In genomic region chr2:179852862-179853261, GRCm38 (mm10) we compare ENCODE assay signal across 11 mouse cellular contexts.
DNase-seq lines count a peak whose midpoint lies in the region; ATAC-seq and TF ChIP-seq lines count a peak whose summit lies in the region.
"Had no signal": no experiment of that assay in that cellular context is flagged by ENCODE, and none has a peak within 500 bp of the region (broad histone marks: within the 10 kb centered on the region; RNA-seq: fewer than 3 reads in every experiment).

No protein-coding gene starts in this region.

- H3K9me3 ChIP-seq in forebrain, embryonic 10.5 days: no peaks in the 10 kb centered on the region
- H3K9me3 ChIP-seq in forebrain, embryonic 16.5 days (ENCODE audit: control insufficient read depth, low read length): no peaks in the 10 kb centered on the region
- no peaks in the 10 kb centered on the region for H3K9me3 ChIP-seq in midbrain, embryonic 11.5 days (ENCODE audit: control insufficient read depth, low read length)
- no peaks in the 10 kb centered on the region for H3K9me3 ChIP-seq in lung, postnatal 0 days (ENCODE audit: low read length)

- H3K4me1 ChIP-seq in forebrain, embryonic 10.5 days: peaks cover 71% of the 10 kb centered on the region
- H3K4me1 ChIP-seq in forebrain, embryonic 16.5 days (replicated peaks; ENCODE audit: control insufficient read depth, insufficient read depth, low read length): peaks cover 19% of the 10 kb centered on the region
- peaks cover 11% of the 10 kb centered on the region for H3K4me1 ChIP-seq in midbrain, embryonic 11.5 days (ENCODE audit: control insufficient read depth, insufficient read depth, low read length)
- H3K4me1 ChIP-seq in lung, postnatal 0 days (ENCODE audit: insufficient read depth, low read depth, low read length): no peaks in the 10 kb centered on the region

- 76% methylated on average over 11 of the region's 11 CpGs for WGBS in forebrain, embryonic 10.5 days
- WGBS in forebrain, embryonic 16.5 days: 59% methylated on average over 11 of the region's 11 CpGs
- 67% methylated on average over 11 of the region's 11 CpGs for WGBS in midbrain, embryonic 11.5 days
- WGBS in lung, postnatal 0 days: 70% methylated on average over 11 of the region's 11 CpGs

- no peak for DNase-seq in forebrain, embryonic 10.5 days (ENCODE audit: extremely low spot score, low spot score)
- DNase-seq in right cerebral cortex, adult 18-20 months: peak; percentile 80
- no peak for DNase-seq in right cerebral cortex, postnatal 10 days (ENCODE audit: low spot score in 2 of 2)
- DNase-seq in midbrain, embryonic 11.5 days (ENCODE audit: low spot score, missing footprints): no peak
- peak; percentile 57 for DNase-seq in telencephalon, adult 2 months (ENCODE audit: low read depth, low spot score)
- DNase-seq in lung, postnatal 0 days (ENCODE audit: low spot score): no peak
- DNase-seq in ovary, postnatal 36 days (ENCODE audit: low spot score): no peak
- DNase-seq: B cell, adult 2 months; lung, postnatal 10 days had no signal

- no peak overlapping the region for H3K9ac ChIP-seq in forebrain, embryonic 16.5 days (replicated peaks; ENCODE audit: low read depth, low read length)
- no peak overlapping the region for H3K9ac ChIP-seq in midbrain, embryonic 11.5 days (ENCODE audit: low read length)
- H3K9ac ChIP-seq in lung, postnatal 0 days (replicated peaks; ENCODE audit: low read depth): no peak overlapping the region

- no peak for TF ChIP-seq CTCF in lung, postnatal 0 days (IDR thresholded peaks at IDR 0.05)

- H3K27ac ChIP-seq in forebrain, embryonic 10.5 days: 0 out of 2 replicates have a peak overlapping the region, but pooled peaks have one; percentile 33
- H3K27ac ChIP-seq in forebrain, embryonic 16.5 days (ENCODE audit: low read length): no peak overlapping the region
- 0 out of 2 replicates have a peak overlapping the region, but pooled peaks have one; percentile 25 for H3K27ac ChIP-seq in midbrain, embryonic 11.5 days (ENCODE audit: low read depth, low read length)
- no peak overlapping the region for H3K27ac ChIP-seq in lung, postnatal 0 days (ENCODE audit: low read length)

- no peak overlapping the region for H3K4me3 ChIP-seq in forebrain, embryonic 10.5 days
- no peak overlapping the region for H3K4me3 ChIP-seq in forebrain, embryonic 16.5 days (replicated peaks; ENCODE audit: low read length)
- no peak overlapping the region for H3K4me3 ChIP-seq in midbrain, embryonic 11.5 days (ENCODE audit: low read depth, low read length)
- no peak overlapping the region for H3K4me3 ChIP-seq in lung, postnatal 0 days (ENCODE audit: low read depth, low read length)

- no peak overlapping the region for H3K4me2 ChIP-seq in forebrain, embryonic 16.5 days (ENCODE audit: low read length)
- no peak overlapping the region for H3K4me2 ChIP-seq in midbrain, embryonic 11.5 days
- no peak overlapping the region for H3K4me2 ChIP-seq in lung, postnatal 0 days (replicated peaks; ENCODE audit: low read depth, low read length)

- no peak for ATAC-seq in forebrain, embryonic 16.5 days
- peak; percentile 49 for ATAC-seq in midbrain, embryonic 11.5 days (ENCODE audit: low FRiP score)
- ATAC-seq in lung, postnatal 0 days: no peak
- ATAC-seq: Patski had no signal

- H3K27me3 ChIP-seq in forebrain, embryonic 10.5 days (ENCODE audit: poor library complexity, severe bottlenecking): no peaks in the 10 kb centered on the region
- no peaks in the 10 kb centered on the region for H3K27me3 ChIP-seq in forebrain, embryonic 16.5 days (replicated peaks; ENCODE audit: control insufficient read depth, insufficient read depth, low read length)
- no peaks in the 10 kb centered on the region for H3K27me3 ChIP-seq in midbrain, embryonic 11.5 days (ENCODE audit: control insufficient read depth, insufficient read depth, low read length)
- H3K27me3 ChIP-seq in lung, postnatal 0 days (replicated peaks; ENCODE audit: insufficient read depth, low read length): no peaks in the 10 kb centered on the region
- H3K27me3 ChIP-seq: Patski had no signal

- no peak for TF ChIP-seq EP300 in lung, postnatal 0 days (IDR thresholded peaks at IDR 0.05)

- no peaks in the 10 kb centered on the region; the same call in 1 of the 2 replicates for H3K36me3 ChIP-seq in forebrain, embryonic 10.5 days (replicated peaks)
- H3K36me3 ChIP-seq in forebrain, embryonic 16.5 days (ENCODE audit: control insufficient read depth, insufficient read depth): no peaks in the 10 kb centered on the region
- H3K36me3 ChIP-seq in midbrain, embryonic 11.5 days (ENCODE audit: control insufficient read depth, insufficient read depth, low read length): no peaks in the 10 kb centered on the region
- H3K36me3 ChIP-seq in lung, postnatal 0 days (ENCODE audit: insufficient read depth, low read length): no peaks in the 10 kb centered on the region

Comparison
In these comparisons a context has a peak if more than half of its experiments do, and no peak if none do; other contexts are left out.
1. DNase-seq: peak in right cerebral cortex, adult 18-20 months (single experiment) and telencephalon, adult 2 months (single experiment); none in forebrain, embryonic 10.5 days (single experiment), right cerebral cortex, postnatal 10 days (0 of 2), midbrain, embryonic 11.5 days (single experiment), lung, postnatal 0 days (single experiment) and ovary, postnatal 36 days (single experiment).
2. H3K27ac ChIP-seq: peak in forebrain, embryonic 10.5 days (single experiment) and midbrain, embryonic 11.5 days (single experiment); none in forebrain, embryonic 16.5 days (single experiment) and lung, postnatal 0 days (single experiment).